Mouse (Mus musculus) thymus, adult 18-20 months (tissue): Measurements from ENCODE around the gene Ap1g2.

ENCODE experiments used
- DNase-seq, 2 experiments: peaks; one replicate each; pipeline ENCODE4 v3.0.0; 2022; ENCODE audit warnings: mixed read lengths in 2 of 2

Gene Ap1g2

DNA sequence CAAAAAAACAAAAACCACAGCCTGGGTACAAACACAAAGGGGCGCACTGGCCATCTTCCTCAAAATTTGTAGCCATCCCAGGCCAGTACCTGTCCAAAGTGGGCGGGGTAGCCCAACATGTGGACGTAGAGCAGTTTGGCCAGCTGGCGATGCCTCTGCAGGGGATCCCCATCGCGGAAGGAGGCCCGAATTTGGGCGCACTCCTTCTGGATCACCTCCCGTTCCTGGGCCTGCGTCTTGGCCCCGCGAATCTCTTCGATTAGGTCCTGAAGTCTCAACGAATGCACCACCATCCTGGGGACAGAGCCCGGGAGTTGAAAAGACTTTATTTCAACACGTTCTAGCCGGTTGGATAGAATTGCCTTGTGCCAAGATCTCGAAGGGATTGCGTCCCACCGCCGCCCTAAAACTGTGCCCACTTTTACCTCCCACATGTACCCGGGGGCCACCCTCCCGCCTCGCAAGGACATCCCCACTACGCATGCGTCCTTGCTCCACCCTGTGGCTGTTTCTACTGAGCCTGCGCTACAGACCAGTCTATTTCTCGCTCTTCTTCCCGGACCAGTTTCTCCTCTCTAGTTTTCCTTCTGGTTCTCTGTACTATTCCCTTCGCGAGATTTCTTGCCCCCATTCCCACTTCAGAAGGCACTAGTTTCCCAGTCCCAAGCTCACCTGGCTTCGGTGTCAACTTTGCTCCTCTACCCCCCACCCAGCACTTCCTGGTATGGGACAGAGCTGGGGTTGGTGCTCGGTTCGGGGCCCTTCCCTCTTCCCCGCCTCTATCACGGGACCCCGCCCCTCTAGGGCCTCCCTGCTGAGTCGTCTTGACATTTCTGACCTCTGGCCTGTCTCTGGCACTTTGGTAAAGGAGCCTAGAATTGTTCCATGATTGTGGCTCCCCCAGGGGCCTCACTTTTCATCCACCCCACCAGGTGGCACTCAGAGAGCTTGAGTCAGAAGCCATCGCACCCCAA, at the start of gene Ap1g2:
Gene Ap1g2, minus strand, starts transcription at position 758 of the 974 bp plus-strand sequence.
- peak; percentile 79 to 85 for DNase-seq

- no peak for DNase-seq
Observed at GRCm38 (mm10) chr14:55152951-55153481, 46.6 kb upstream of the Ap1g2 start.

GRCm38 (mm10) chr14:55152174-55152573, 45.8 kb upstream of the Ap1g2 start:
- DNase-seq = no peak

DNA sequence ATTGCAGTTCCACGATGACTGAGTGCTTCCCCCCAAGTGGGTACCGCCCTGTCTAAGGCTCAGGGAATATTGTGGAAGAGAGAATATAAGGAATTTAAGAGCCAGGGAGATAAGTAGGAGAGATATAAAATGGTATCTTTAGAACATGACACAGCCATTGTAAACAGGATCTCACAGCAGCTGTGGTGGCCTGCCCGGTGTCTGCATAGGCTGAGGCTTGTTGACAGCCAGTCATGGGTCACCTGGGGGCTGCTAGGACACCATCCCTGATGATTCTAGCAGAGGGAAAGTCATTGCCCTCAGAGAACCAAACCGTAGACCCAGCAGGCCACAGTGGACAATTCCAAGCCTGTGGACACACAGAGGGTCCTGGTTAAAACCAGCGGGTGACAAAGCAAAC, 44.6 kb upstream of the Ap1g2 start:
- no peak for DNase-seq

GRCm38 (mm10) chr14:55149041-55149440, 42.6 kb upstream of the Ap1g2 start:
- DNase-seq = no peak

DNA sequence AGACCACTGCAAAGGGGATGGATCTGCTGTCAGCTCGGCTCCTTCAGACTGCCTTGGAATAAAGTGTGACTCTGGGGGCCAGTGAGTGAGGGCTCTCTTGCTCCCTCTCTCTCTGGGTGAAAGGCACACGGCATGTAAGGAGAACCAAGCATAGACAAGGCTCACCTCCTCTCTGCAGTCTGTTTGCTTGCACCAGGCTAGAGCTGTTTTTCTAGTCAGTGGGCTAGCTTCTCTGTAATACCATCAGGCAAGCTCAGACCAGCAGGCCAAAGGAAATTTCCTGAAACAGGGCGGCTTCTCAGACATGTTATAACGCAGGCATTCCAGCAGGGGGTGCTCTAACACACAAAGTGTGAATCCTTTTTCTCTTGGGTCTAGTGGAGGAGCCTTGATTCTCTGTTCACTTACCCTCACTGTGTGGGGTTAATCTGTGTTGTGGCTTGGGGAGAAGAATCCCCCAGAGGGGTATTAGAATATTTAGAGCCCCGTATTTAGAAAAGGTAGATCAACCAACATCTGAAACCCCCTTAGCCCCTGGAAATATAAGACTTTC, 42.0 kb upstream of the Ap1g2 start:
- DNase-seq = peak in 1 of 2 experiments; percentile 16

- no peak for DNase-seq
Observed at GRCm38 (mm10) chr14:55146829-55147401, 40.5 kb upstream of the Ap1g2 start.

- DNase-seq = no peak
Observed at GRCm38 (mm10) chr14:55146324-55146723, 39.9 kb upstream of the Ap1g2 start.

GRCm38 (mm10) chr14:55139313-55139712, 32.9 kb upstream of the Ap1g2 start:
- no peak for DNase-seq

DNA sequence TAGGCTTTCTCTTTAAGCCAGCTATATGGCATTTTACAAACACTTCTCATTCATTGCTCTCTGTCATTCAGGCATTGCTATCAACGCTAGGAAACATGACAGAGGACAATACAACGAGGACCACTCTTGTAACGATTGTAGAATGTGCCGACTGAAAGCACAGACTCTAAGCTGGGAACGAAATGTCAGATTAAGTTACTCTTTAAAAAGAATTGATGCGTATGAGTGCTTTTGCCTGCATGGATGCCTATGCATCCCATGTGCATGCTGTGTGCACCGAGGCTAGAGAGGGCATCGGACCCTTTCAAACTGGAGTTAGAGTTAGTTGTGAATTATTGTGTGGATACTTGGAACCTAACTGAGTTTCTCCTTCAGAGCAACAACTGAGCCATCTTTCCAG, 29.3 kb upstream of the Ap1g2 start:
- DNase-seq = no peak

DNA sequence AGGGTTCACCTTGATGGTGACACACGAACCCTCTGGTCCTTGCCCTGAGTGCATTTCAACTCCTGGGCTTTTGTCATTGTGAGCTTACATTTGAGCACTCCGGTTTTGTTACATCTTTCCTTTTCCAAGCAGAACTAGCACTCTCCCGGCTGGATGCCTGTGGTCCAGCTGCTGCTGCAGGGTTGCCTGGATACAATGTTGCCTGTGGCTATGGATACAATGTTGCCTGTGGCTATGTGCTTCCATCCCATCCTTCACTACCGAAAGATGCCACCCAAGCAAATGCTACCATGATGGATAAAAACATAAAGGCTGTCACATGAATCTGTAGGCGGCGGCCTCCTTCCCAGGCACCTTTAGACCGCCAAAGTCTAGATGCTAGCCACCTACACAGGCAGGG, 20.1 kb upstream of the Ap1g2 start:
- DNase-seq = no peak

- no peak for DNase-seq
Observed at GRCm38 (mm10) chr14:55125711-55126110, 19.3 kb upstream of the Ap1g2 start.

DNA sequence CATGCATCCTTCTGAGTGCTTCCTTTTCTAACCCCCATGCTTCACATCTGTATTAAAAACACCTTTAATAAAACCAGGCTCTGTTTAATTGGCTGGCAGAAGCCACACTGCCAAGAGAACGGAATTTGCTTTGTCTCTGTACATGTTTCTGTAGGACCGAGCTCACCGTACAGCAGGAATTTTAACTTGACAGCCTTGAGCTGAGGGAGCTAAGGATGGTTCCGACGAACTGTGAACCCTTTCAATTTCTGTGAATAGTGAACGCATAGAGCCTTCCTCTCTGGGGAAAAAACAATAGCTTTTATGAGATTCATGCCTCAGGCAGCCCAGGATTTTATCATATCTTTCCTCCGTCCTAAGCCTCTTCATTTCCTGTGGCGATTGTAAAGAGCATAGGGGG, 16.0 kb upstream of the Ap1g2 start:
- no peak for DNase-seq

- DNase-seq = no peak
Observed at GRCm38 (mm10) chr14:55121947-55122346, 15.6 kb upstream of the Ap1g2 start.

DNA sequence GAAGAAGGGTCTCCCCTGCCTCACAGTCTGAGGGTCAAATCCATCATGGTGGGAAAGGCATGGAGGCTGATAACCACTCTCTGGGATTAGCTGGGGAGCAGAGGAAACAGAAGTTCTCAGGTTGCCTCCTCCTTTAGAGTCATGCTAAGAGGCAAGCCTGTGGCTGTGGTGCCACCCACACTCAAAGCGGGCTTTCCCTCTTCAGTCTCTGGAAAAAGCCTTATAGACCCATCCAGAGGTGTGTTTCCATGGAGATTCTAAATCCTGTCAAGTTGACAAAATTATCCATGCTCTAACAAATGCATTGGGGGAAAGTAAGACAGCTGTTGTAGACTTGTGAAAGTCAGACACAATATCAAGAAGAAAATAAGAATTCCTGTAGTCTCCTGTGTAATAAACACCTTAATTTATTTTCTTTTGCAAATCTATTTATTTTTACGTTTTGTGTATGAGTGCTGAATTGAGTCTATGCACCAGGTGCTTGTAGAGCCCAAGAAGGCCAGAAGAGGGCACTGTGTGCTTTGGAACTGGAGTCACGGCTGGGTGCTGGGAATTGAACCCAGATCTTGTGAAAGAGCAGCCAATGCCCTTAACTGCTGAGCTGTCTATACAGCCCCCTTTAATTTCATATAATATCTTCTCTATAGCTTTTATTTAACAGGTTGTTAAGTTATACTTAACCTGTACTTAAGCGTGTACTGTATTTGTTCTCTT, 13.2 kb upstream of the Ap1g2 start:
- no peak for DNase-seq

- no peak for DNase-seq
Observed at GRCm38 (mm10) chr14:55118852-55119251, 12.5 kb upstream of the Ap1g2 start.

DNA sequence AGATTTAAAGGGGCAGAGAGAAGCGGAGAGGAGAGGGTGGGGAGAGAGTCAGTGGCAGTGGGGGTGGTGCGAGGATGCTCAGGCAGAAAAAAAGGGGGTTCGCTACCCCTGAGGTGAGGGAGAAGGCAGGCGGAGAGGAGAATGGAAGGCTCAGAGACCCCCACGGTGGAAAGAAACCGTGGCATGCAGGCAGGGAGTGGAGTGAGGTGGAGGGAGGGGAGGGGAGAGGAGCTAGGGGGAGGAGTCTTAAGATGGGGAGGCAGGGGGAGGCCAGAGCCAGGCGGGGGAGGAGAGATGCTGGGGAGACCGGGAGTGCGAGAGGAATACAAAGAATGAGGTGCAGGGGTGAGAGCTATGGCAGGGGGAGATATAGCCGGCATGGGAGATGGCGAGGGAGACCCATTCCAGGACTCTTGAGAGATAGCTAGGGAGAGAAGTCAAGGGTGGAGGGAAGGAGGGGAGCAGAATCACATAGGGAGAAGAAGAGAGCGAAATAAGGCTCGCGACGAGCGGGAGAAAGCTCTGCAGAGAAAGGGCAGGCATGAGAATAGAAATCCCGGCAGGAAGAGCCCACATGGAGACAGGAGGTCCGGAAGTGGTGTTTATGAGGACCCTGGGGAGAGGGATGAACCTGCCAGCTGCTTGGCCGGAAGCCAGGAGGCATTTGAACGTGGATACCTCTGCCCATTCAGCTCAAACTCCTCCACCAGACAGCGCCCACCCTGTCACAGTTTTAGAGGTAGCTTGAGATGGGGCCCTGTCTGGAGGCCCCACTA, 10.2 kb upstream of the Ap1g2 start, which contains the start of gene Jph4:
Gene Jph4, minus strand, starts transcription at position 511 of the 776 bp plus-strand sequence.
- DNase-seq = no peak

DNA sequence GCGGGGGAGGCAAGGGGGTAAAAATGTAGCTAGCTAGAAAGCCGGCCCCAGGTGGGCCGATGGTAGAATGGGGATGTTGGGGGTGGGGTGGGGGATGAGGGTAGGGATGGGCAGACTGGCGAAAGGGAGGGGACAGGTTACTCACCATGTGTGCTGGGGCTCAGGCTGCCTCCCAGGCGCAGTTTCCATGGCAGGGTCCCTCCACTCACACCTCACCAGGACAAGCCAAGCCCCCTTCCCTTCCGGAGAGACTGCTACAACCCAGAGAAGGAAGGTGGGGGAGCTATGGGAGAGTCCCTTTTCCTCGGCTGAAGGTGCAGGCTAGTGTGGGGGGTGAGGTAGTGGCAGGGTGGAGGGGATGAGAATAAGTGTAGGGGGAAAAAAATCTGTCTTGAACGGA, 9.5 kb upstream of the Ap1g2 start:
- DNase-seq = no peak

- no peak for DNase-seq
Observed at GRCm38 (mm10) chr14:55114759-55115701, 8.6 kb upstream of the Ap1g2 start.

GRCm38 (mm10) chr14:55113975-55114645, 7.7 kb upstream of the Ap1g2 start:
- no peak for DNase-seq
